Mouse (Mus musculus): ENCODE results near the gene Klhl33. TPM values are rescaled to one million over a fixed set of nuclear protein-coding genes. Genes with fewer than 3 reads are reported as not detected.
"Not testable (repeated sequence)": the region's sequence is repeated elsewhere in the genome, so short reads cannot be mapped to it uniquely, and the experiment has no call there.

Klhl33 gene
- 1.1 and 1.5 TPM in 2 replicates for total RNA-seq (2021)
- long read RNA-seq, experiment 1, partial matches to known transcripts, result 0 of 2 reads
- long read RNA-seq, experiment 1, other reads (novel, unspliced or antisense), result 0 of 2 reads
- long read RNA-seq, experiment 2, partial matches to known transcripts, result 0 of 6 reads
- long read RNA-seq, experiment 2, other reads (novel, unspliced or antisense), result 3 of 6 reads

- DNase-seq, result no peak
These were observed at the start of gene Klhl33 for GRCm38 (mm10) chr14:50897374-50897765. Gene Klhl33 (minus strand): TSS chr14:50897507.

GRCm38 (mm10) chr14:50945526-50945925 lies 48.2 kb upstream of the Klhl33 start:
- not testable (repeated sequence) for DNase-seq

GRCm38 (mm10) chr14:50945081-50945480 lies 47.8 kb upstream of the Klhl33 start:
- not testable (repeated sequence) for DNase-seq

GRCm38 (mm10) chr14:50944668-50945033 lies 47.3 kb upstream of the Klhl33 start:
- DNase-seq, result not testable (repeated sequence)

- peak; percentile 97 for DNase-seq
These were observed 46.8 kb upstream of the Klhl33 start, which contains the start of gene Gm49342 for GRCm38 (mm10) chr14:50943932-50944667. Gene Gm49342 (plus strand): TSS chr14:50944517.

GRCm38 (mm10) chr14:50938940-50939339 lies 41.6 kb upstream of the Klhl33 start:
- DNase-seq, result no peak

- DNase-seq, result no peak
These were observed 41.0 kb upstream of the Klhl33 start for GRCm38 (mm10) chr14:50938119-50938908.

GRCm38 (mm10) chr14:50936649-50937048 lies 39.3 kb upstream of the Klhl33 start:
- no peak for DNase-seq

GRCm38 (mm10) chr14:50931493-50932020 lies 34.2 kb upstream of the Klhl33 start:
- DNase-seq, result no peak

GRCm38 (mm10) chr14:50930754-50931492 lies 33.6 kb upstream of the Klhl33 start, which contains the start of the genes Pip4p1 and Pnp:
Gene Pip4p1 (minus strand): TSS chr14:50930856.
Gene Pnp (plus strand): TSS chr14:50931082.
- peak; percentile 100 for DNase-seq

GRCm38 (mm10) chr14:50930377-50930753 lies 33.1 kb upstream of the Klhl33 start:
- DNase-seq, result peak; percentile 74

- DNase-seq, result peak; percentile 21
These were observed 32.6 kb upstream of the Klhl33 start for GRCm38 (mm10) chr14:50929951-50930350.

- DNase-seq, result no peak
These were observed 30.1 kb upstream of the Klhl33 start for GRCm38 (mm10) chr14:50927366-50927765.

- DNase-seq, result no peak
These were observed 28.0 kb upstream of the Klhl33 start for GRCm38 (mm10) chr14:50925111-50925920.

GRCm38 (mm10) chr14:50924281-50925064 lies 27.2 kb upstream of the Klhl33 start, which contains the start of the genes Osgep and Apex1:
Gene Osgep (minus strand): TSS chr14:50924893.
Gene Apex1 (plus strand): TSS chr14:50924968.
- DNase-seq, result peak; percentile 97

GRCm38 (mm10) chr14:50923437-50923836 lies 26.1 kb upstream of the Klhl33 start:
- not testable (repeated sequence) for DNase-seq

- DNase-seq, result no peak
These were observed 14.0 kb upstream of the Klhl33 start for GRCm38 (mm10) chr14:50911356-50911755.

GRCm38 (mm10) chr14:50908126-50908525 lies 10.8 kb upstream of the Klhl33 start:
- no peak for DNase-seq

- DNase-seq, result not testable (repeated sequence)
These were observed 8.0 kb upstream of the Klhl33 start for GRCm38 (mm10) chr14:50905327-50905726.

- DNase-seq, result no peak
These were observed 7.5 kb upstream of the Klhl33 start for GRCm38 (mm10) chr14:50904828-50905129.

All from adrenal gland, postnatal 14 days (tissue).